Mouse (Mus musculus): ENCODE data around the gene Mtus2. TPM values are rescaled to one million over a fixed set of nuclear protein-coding genes. Genes with fewer than 3 reads are reported as not detected.

Mtus2 gene
- polyA plus RNA-seq, 1 experiment = 0.04 TPM

DNA sequence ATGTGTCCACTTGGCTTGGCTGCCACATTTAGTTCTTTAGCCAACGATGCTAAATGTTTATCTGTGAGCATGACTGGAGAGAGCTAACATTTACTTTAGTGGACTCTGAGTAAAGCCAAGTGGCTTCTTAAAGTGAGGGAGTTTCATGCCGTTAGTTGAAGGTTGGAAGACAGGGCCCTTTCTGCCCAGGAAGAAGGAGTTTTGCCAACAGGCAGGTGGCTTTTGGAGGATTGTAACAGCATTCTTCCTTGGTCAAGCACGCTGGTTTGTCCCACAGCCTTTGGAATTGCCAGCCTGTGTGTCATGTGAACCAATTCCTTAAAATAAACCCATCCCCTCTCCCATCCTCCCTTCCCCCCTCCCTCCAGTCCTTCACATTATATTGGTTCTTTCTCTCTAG lies 100.3 kb downstream of the Mtus2 start:
- no peak for TF ChIP-seq MAX (IDR thresholded peaks at IDR 0.05)
- no peak for TF ChIP-seq USF1 (IDR thresholded peaks at IDR 0.05; ENCODE audit: low read depth)
- TF ChIP-seq FOSL1 (IDR thresholded peaks at IDR 0.05; ENCODE audit: insufficient read depth, low read length, poor library complexity, severe bottlenecking) = no peak
- no peak for TF ChIP-seq CTCF (IDR thresholded peaks at IDR 0.05; ENCODE audit: control insufficient read depth, insufficient read depth, insufficient read length)
- no peak for TF ChIP-seq MYOG (IDR thresholded peaks at IDR 0.05; ENCODE audit: control insufficient read depth, extremely low read depth, insufficient read length)
- TF ChIP-seq MYOD1 (IDR thresholded peaks at IDR 0.05; ENCODE audit: control insufficient read depth, insufficient read length, low read depth) = no peak
- TF ChIP-seq CEBPB (IDR thresholded peaks at IDR 0.05; ENCODE audit: low read depth) = no peak
- Histone ChIP-seq H3K79me2 (ENCODE audit: control insufficient read depth, insufficient read depth) (no peaks in the 10 kb centered on the region), H3K4me3 (ENCODE audit: insufficient read depth, poor library complexity, severe bottlenecking) (no peak overlapping the region), H3K79me3 (ENCODE audit: low read depth) (no peaks in the 10 kb centered on the region), H3K36me3 (ENCODE audit: control insufficient read depth, insufficient read depth) (no peaks in the 10 kb centered on the region), H3K27me3 (ENCODE audit: control insufficient read depth, insufficient read depth, insufficient read length) (no peaks in the 10 kb centered on the region), H3ac (ENCODE audit: control insufficient read depth, insufficient read length, low read depth) (no peak overlapping the region)

DNA sequence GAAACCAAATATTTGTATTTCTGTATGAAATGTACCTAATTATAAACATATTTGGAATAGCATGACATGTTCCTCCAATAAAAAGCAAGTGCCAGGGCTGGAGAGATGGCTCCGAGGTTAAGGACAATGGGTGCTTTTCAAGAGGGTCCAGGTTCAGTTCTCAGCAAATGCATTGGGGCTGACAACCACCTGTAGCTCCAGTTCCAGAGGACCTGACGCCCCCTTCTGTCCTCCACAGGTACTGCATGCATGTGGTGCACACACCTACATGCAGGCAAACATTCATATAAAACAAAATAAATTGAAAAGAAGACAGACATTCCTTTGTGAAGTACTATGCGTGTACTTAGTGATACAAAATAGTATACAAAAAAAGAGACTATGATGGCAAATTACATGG lies 102.2 kb downstream of the Mtus2 start:
- no peak for TF ChIP-seq CTCF (IDR thresholded peaks at IDR 0.05; ENCODE audit: control insufficient read depth, insufficient read depth, insufficient read length)
- no peak for TF ChIP-seq FOSL1 (IDR thresholded peaks at IDR 0.05; ENCODE audit: insufficient read depth, low read length, poor library complexity, severe bottlenecking)
- no peak for TF ChIP-seq CEBPB (IDR thresholded peaks at IDR 0.05; ENCODE audit: low read depth)
- TF ChIP-seq USF1 (IDR thresholded peaks at IDR 0.05; ENCODE audit: low read depth) = no peak
- TF ChIP-seq MYOG (IDR thresholded peaks at IDR 0.05; ENCODE audit: control insufficient read depth, extremely low read depth, insufficient read length) = no peak
- no peak for TF ChIP-seq MYOD1 (IDR thresholded peaks at IDR 0.05; ENCODE audit: control insufficient read depth, insufficient read length, low read depth)
- no peak for TF ChIP-seq MAX (IDR thresholded peaks at IDR 0.05)

DNA sequence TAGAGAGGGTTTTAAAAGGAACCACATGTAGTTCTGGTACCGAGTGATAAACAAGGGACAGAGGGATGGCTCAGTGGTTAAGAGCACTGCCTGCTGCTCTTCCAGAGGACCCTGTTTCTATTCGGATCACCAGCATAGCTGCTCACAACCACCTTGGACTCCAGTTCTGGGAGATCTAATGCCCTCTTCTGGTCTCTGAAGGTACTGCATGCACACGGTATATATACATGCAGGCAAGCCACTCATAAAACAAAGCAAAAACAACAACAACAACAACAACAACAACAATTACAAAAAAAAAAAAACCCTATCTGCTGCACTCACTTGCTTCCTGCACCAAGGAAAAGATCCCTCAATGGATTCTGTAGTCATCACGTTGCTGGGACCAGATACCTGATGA lies 104.7 kb downstream of the Mtus2 start:
- H3K27me3 ChIP-seq (ENCODE audit: control insufficient read depth, insufficient read depth, insufficient read length) = no peaks in the 10 kb centered on the region
- no peaks in the 10 kb centered on the region for H3K79me3 ChIP-seq (ENCODE audit: low read depth)
- no peak for TF ChIP-seq CTCF (IDR thresholded peaks at IDR 0.05; ENCODE audit: control insufficient read depth, insufficient read depth, insufficient read length)
- H3K4me3 ChIP-seq (ENCODE audit: insufficient read depth, poor library complexity, severe bottlenecking) = no peak overlapping the region
- no peaks in the 10 kb centered on the region for H3K36me3 ChIP-seq (ENCODE audit: control insufficient read depth, insufficient read depth)
- H3ac ChIP-seq (ENCODE audit: control insufficient read depth, insufficient read length, low read depth) = no peak overlapping the region
- H3K79me2 ChIP-seq (ENCODE audit: control insufficient read depth, insufficient read depth) = no peaks in the 10 kb centered on the region

More for the DNA sequence above, 102.2 kb downstream of the Mtus2 start:
- no peaks in the 10 kb centered on the region for H3K79me3 ChIP-seq (ENCODE audit: low read depth)
- no peak overlapping the region for H3ac ChIP-seq (ENCODE audit: control insufficient read depth, insufficient read length, low read depth)
- H3K36me3 ChIP-seq (ENCODE audit: control insufficient read depth, insufficient read depth) = no peaks in the 10 kb centered on the region
- H3K79me2 ChIP-seq (ENCODE audit: control insufficient read depth, insufficient read depth) = no peaks in the 10 kb centered on the region
- no peaks in the 10 kb centered on the region for H3K27me3 ChIP-seq (ENCODE audit: control insufficient read depth, insufficient read depth, insufficient read length)
- no peak overlapping the region for H3K4me3 ChIP-seq (ENCODE audit: insufficient read depth, poor library complexity, severe bottlenecking)

DNA sequence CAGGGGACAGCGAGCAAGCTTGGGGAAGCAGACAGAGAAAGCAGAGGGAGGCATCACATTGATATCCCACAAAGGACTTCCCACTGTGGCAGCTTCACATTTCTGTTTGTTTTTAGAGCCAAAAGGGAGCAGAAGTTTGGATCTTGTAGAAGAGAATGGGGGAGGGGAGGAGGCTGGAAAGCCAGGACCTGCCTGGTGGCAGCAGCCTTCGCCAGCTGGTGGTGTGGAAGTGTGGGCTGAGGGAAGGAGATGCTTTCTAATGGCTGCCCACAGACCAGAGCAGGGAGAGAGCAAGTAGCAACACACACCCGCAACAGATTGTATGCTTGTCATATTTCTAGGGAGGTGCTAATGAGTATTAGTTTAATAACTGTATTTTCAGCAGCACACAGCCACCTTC lies 106.6 kb downstream of the Mtus2 start:
- no peaks in the 10 kb centered on the region for H3K79me2 ChIP-seq (ENCODE audit: control insufficient read depth, insufficient read depth)
- H3K79me3 ChIP-seq (ENCODE audit: low read depth) = no peaks in the 10 kb centered on the region
- no peaks in the 10 kb centered on the region for H3K27me3 ChIP-seq (ENCODE audit: control insufficient read depth, insufficient read depth, insufficient read length)
- no peaks in the 10 kb centered on the region for H3K36me3 ChIP-seq (ENCODE audit: control insufficient read depth, insufficient read depth)
- H3K4me3 ChIP-seq (ENCODE audit: insufficient read depth, poor library complexity, severe bottlenecking) = no peak overlapping the region
- TF ChIP-seq MAX (IDR thresholded peaks at IDR 0.05) = no peak
- no peak for TF ChIP-seq USF1 (IDR thresholded peaks at IDR 0.05; ENCODE audit: low read depth)
- no peak for TF ChIP-seq FOSL1 (IDR thresholded peaks at IDR 0.05; ENCODE audit: insufficient read depth, low read length, poor library complexity, severe bottlenecking)
- TF ChIP-seq MYOD1 (IDR thresholded peaks at IDR 0.05; ENCODE audit: control insufficient read depth, insufficient read length, low read depth) = no peak
- TF ChIP-seq MYOG (IDR thresholded peaks at IDR 0.05; ENCODE audit: control insufficient read depth, extremely low read depth, insufficient read length) = no peak
- no peak for TF ChIP-seq CTCF (IDR thresholded peaks at IDR 0.05; ENCODE audit: control insufficient read depth, insufficient read depth, insufficient read length)
- TF ChIP-seq CEBPB (IDR thresholded peaks at IDR 0.05; ENCODE audit: low read depth) = no peak
- H3ac ChIP-seq (ENCODE audit: control insufficient read depth, insufficient read length, low read depth) = no peak overlapping the region

DNA sequence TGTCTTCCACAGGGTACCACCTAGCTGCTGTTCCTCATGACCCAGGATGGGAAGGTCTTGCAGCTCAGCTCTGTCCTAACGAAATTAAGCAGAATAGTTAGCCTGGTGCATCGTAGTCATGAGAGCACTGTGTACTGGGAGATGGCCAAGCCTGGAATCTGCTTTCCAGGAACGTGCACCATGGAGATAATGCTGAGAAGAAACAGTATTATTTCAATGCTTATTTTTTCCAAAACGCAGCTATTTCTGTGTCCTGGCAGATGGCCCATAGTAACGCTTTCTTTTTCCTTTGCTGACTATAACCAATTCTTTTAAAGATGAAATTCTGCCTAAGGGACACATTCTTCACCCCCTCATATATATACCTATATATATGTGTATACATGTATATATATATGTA lies 108.1 kb downstream of the Mtus2 start:
- H3ac ChIP-seq (ENCODE audit: control insufficient read depth, insufficient read length, low read depth) = no peak overlapping the region
- no peaks in the 10 kb centered on the region for H3K36me3 ChIP-seq (ENCODE audit: control insufficient read depth, insufficient read depth)
- no peaks in the 10 kb centered on the region for H3K79me2 ChIP-seq (ENCODE audit: control insufficient read depth, insufficient read depth)
- H3K27me3 ChIP-seq (ENCODE audit: control insufficient read depth, insufficient read depth, insufficient read length) = no peaks in the 10 kb centered on the region
- no peaks in the 10 kb centered on the region for H3K79me3 ChIP-seq (ENCODE audit: low read depth)
- TF ChIP-seq USF1 (IDR thresholded peaks at IDR 0.05; ENCODE audit: low read depth) = no peak
- TF ChIP-seq CEBPB (IDR thresholded peaks at IDR 0.05; ENCODE audit: low read depth) = no peak
- no peak for TF ChIP-seq MAX (IDR thresholded peaks at IDR 0.05)
- TF ChIP-seq MYOD1 (IDR thresholded peaks at IDR 0.05; ENCODE audit: control insufficient read depth, insufficient read length, low read depth) = no peak
- TF ChIP-seq MYOG (IDR thresholded peaks at IDR 0.05; ENCODE audit: control insufficient read depth, extremely low read depth, insufficient read length) = no peak
- TF ChIP-seq CTCF (IDR thresholded peaks at IDR 0.05; ENCODE audit: control insufficient read depth, insufficient read depth, insufficient read length) = no peak
- TF ChIP-seq FOSL1 (IDR thresholded peaks at IDR 0.05; ENCODE audit: insufficient read depth, low read length, poor library complexity, severe bottlenecking) = no peak
- no peak overlapping the region for H3K4me3 ChIP-seq (ENCODE audit: insufficient read depth, poor library complexity, severe bottlenecking)

DNA sequence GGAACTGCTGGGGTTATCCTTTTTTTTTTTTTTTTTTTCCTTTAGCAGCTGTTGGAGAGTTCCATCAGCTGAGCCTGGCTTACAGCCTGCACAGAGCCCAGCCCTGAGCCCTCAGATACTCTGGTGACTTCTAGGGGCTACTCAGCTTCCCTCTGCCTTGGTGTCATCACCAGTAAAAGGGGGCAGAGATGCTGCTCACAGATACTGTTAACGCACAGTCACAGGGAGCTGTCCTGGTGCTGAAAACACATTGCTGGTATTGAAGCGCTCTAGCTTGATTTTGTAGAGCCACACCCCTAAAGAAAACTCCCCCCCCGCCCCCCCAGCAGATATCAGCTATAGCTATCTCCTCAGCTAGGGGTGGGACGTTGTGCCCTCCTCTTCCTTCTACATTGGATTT lies 112.8 kb downstream of the Mtus2 start:
- no peaks in the 10 kb centered on the region for H3K79me2 ChIP-seq (ENCODE audit: control insufficient read depth, insufficient read depth)
- no peaks in the 10 kb centered on the region for H3K27me3 ChIP-seq (ENCODE audit: control insufficient read depth, insufficient read depth, insufficient read length)
- H3K4me3 ChIP-seq (ENCODE audit: insufficient read depth, poor library complexity, severe bottlenecking) = no peak overlapping the region
- no peaks in the 10 kb centered on the region for H3K79me3 ChIP-seq (ENCODE audit: low read depth)
- no peaks in the 10 kb centered on the region for H3K36me3 ChIP-seq (ENCODE audit: control insufficient read depth, insufficient read depth)
- no peak overlapping the region for H3ac ChIP-seq (ENCODE audit: control insufficient read depth, insufficient read length, low read depth)
- TF ChIP-seq CTCF (IDR thresholded peaks at IDR 0.05; ENCODE audit: control insufficient read depth, insufficient read depth, insufficient read length) (no peak), MYOG (IDR thresholded peaks at IDR 0.05; ENCODE audit: control insufficient read depth, extremely low read depth, insufficient read length) (no peak), USF1 (IDR thresholded peaks at IDR 0.05; ENCODE audit: low read depth) (no peak), MAX (IDR thresholded peaks at IDR 0.05) (no peak), CEBPB (IDR thresholded peaks at IDR 0.05; ENCODE audit: low read depth) (no peak), MYOD1 (IDR thresholded peaks at IDR 0.05; ENCODE audit: control insufficient read depth, insufficient read length, low read depth) (no peak), FOSL1 (IDR thresholded peaks at IDR 0.05; ENCODE audit: insufficient read depth, low read length, poor library complexity, severe bottlenecking) (no peak)

Data from C2C12 (cell line).